Mouse (Mus musculus) limb, embryonic 11.5 days (tissue): Measurements from ENCODE around the gene Ostm1. TPM values are rescaled to one million over a fixed set of nuclear protein-coding genes. Genes with fewer than 3 reads are reported as not detected.
A peak's percentile ranks its signal among the peaks of the same experiment; 100 is the strongest.

Experiments
- ATAC-seq: fragments of 200-750 bp; cut with Nextera tagmentation; 2 replicates; pipeline ENCODE4 v1.8.0; 2017; ENCODE audit warnings: low read depth; ENCODE audit not compliant: insufficient number of reproducible peaks, low FRiP score, low TSS enrichment
- DNase-seq: peaks from one replicate; pipeline ENCODE4 v3.0.0-alpha.2; 2015; ENCODE audit warnings: low spot score
- H3K27ac ChIP-seq: fragments of 300-500 bp; sonication (generic); replicated peaks from 2 replicates; pipeline ENCODE4 v1.5.1; 2014; ENCODE audit warnings: low read depth, mild to moderate bottlenecking, low read length
- H3K27me3 ChIP-seq: fragments of 300-500 bp; sonication (generic); 2 replicates; pipeline ENCODE4 v1.6.1; 2014; ENCODE audit warnings: mild to moderate bottlenecking, low read length, mixed read lengths; ENCODE audit not compliant: control insufficient read depth, insufficient read depth
- H3K36me3 ChIP-seq: fragments of 300-500 bp; sonication (generic); 2 replicates; pipeline ENCODE4 v1.6.1; 2014; ENCODE audit warnings: mild to moderate bottlenecking, low read length, moderate library complexity, mixed read lengths; ENCODE audit not compliant: control insufficient read depth, insufficient read depth
- H3K4me1 ChIP-seq: fragments of 300-500 bp; sonication (generic); 2 replicates; pipeline ENCODE4 v1.6.1; 2014; ENCODE audit warnings: low read length, mixed read lengths; ENCODE audit not compliant: control insufficient read depth, insufficient read depth
- H3K4me2 ChIP-seq: fragments of 300-500 bp; sonication (generic); 2 replicates; pipeline ENCODE4 v1.6.1; 2014; ENCODE audit warnings: low read depth, mild to moderate bottlenecking, moderate library complexity; ENCODE audit not compliant: severe bottlenecking
- H3K4me3 ChIP-seq: fragments of 300-500 bp; sonication (generic); 2 replicates; pipeline ENCODE4 v1.5.1; 2014; ENCODE audit warnings: low read depth, low read length
- H3K9ac ChIP-seq: fragments of 300-500 bp; sonication (generic); 2 replicates; pipeline ENCODE4 v1.6.1; 2014; ENCODE audit warnings: mild to moderate bottlenecking, low read length
- H3K9me3 ChIP-seq: fragments of 300-500 bp; sonication (generic); 2 replicates; pipeline ENCODE4 v1.6.1; 2016; ENCODE audit warnings: low read length; ENCODE audit not compliant: control insufficient read depth
- WGBS: fragments of 180-500 bp; shearing (Covaris S2); extraction: QIAGEN DNeasy Blood & Tissue Kit; methylation state at CpG from one replicate; pipeline ENCODE4 v1.1.7; 2014; 5-methylcytosine and 5-hydroxymethylcytosine counted together
- polyA plus RNA-seq: library from polyadenylated mRNA; unstranded; fragments of >200 nt; fragmentation: Nextera tagmentation; extraction: Ambion mirVana; gene quantifications from 2 replicates; pipeline ENCODE4 v1.2.1, GENCODE M21; 2014

Ostm1 gene
- polyA plus RNA-seq, 1 experiment from 2014 or later, result 8.0 TPM

DNA sequence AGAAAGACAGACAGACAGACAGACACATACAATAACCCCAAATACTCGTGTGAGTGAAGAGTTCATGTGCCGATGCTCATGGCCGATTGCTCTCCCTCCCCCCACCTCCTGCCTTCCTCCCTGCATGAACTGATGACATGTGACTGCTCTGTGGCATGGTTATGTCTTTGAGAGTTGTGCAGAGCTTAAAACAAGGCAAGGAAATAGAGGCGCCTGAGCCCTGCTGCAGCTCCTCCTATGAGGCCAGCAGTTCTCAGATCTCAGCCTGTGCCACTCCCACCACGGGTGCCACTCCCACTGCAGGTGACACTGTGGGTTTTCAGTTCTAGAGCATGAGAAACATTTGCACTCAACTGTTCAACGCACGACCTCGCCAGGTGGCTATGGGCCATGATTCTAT lies 115.4 kb downstream of the Ostm1 start:
- no peaks in the 10 kb centered on the region for H3K36me3 ChIP-seq
- H3K4me2 ChIP-seq, result no peak overlapping the region
- no peaks in the 10 kb centered on the region for H3K9me3 ChIP-seq
- ATAC-seq (no peak), DNase-seq (no peak)
- WGBS, result 91% methylated on average over 8 of the region's 8 CpGs
- no peak overlapping the region for H3K4me3 ChIP-seq
- H3K9ac ChIP-seq, result no peak overlapping the region
- no peaks in the 10 kb centered on the region for H3K4me1 ChIP-seq
- no peak overlapping the region for H3K27ac ChIP-seq
- H3K27me3 ChIP-seq, result no peaks in the 10 kb centered on the region

DNA sequence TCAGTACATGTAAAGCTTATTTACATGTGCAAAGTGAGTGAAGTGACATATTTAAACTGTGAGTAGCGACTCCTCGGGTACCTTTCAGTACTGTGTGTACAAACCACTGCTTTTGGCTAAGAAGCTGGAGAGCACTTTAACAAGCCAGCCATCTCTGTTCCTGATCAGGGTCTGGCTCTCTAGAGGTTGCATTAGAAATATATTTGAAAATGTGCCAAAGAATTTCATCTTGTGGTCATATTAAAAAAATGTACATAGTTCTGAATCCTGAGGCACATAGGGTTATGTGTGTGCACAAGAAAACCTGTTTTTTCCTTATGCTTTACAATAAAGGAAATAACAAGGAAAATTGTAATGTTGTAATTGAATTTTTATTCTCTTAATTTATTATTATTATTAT lies 118.5 kb downstream of the Ostm1 start:
- 90% methylated on average over 2 of the region's 2 CpGs for WGBS
- Histone ChIP-seq H3K36me3 (no peaks in the 10 kb centered on the region), H3K4me2 (no peak overlapping the region), H3K4me3 (no peak overlapping the region), H3K9me3 (no peaks in the 10 kb centered on the region), H3K9ac (no peak overlapping the region), H3K27ac (no peak overlapping the region), H3K27me3 (no peaks in the 10 kb centered on the region), H3K4me1 (peaks cover 2% of the 10 kb centered on the region; the same call in 1 of the 2 replicates)
- DNase-seq (no peak), ATAC-seq (no peak)

DNA sequence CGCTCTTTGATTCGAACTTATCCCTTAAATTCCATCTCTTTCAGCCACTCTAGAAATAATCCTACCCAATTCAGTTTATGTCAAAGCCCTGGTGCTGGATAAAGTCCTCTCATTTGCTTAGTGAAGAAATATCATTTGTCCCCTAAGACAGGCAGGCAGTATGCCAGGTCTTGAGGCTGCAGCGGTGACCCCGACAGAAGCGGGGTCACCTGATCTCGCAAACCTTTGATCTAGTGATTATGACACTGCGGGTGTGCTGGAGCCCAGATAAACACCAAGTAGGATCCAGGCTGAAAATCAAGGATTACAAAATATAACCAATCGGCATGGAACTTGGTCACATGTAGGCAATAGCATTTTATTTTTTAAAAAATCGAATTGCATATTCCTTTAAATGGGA lies 131.1 kb downstream of the Ostm1 start:
- H3K27ac ChIP-seq, result no peak overlapping the region
- H3K4me3 ChIP-seq, result no peak overlapping the region
- ATAC-seq (no peak), DNase-seq (no peak)
- 0 out of 2 replicates have a peak, but pooled peaks cover 2% of the 10 kb centered on the region for H3K27me3 ChIP-seq
- H3K4me2 ChIP-seq, result no peak overlapping the region
- 0 out of 2 replicates have a peak, but pooled peaks cover 8% of the 10 kb centered on the region for H3K4me1 ChIP-seq
- no peaks in the 10 kb centered on the region for H3K9me3 ChIP-seq
- no peaks in the 10 kb centered on the region for H3K36me3 ChIP-seq
- no peak overlapping the region for H3K9ac ChIP-seq
- 13% methylated on average over 9 of the region's 9 CpGs for WGBS

DNA sequence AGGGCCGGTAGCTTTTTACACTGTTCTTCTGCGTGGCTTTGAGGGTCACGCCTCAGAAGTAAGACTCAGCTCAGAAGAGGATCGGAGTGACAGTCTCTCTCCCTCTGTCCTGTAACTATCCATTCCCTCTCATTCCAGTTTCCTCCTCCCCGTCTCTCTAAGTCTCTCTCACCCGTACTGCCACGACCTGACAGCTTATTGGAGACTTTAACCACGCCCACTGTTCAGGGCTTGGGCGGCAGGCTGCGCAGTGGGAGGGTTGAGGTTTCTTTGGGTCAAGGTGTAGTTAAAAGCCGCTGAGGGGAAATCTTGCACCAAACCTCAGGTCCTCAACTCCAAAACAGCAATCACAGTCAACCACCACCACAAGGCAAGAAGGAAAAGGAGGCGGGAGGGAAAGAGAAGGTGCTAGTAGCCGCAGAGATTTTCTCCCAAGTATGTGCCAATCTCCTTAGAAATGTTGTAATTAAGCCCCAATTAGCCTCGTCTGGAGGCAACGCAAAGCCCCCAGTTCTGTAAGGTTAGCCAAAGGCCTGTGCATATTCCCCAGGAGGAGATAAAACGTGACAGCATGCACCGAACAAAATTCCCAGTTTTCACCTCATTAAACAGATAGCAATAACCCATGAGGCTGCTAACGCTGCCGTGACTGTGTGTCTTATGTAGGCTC lies 131.9 kb downstream of the Ostm1 start:
- no peak overlapping the region for H3K9ac ChIP-seq
- H3K27me3 ChIP-seq, result 0 out of 2 replicates have a peak, but pooled peaks cover 2% of the 10 kb centered on the region
- ATAC-seq, result no peak
- no peaks in the 10 kb centered on the region for H3K36me3 ChIP-seq
- H3K4me1 ChIP-seq, result 0 out of 2 replicates have a peak, but pooled peaks cover 8% of the 10 kb centered on the region
- peak; percentile 34 for DNase-seq
- no peak overlapping the region for H3K4me3 ChIP-seq
- H3K9me3 ChIP-seq, result no peaks in the 10 kb centered on the region
- H3K27ac ChIP-seq, result no peak overlapping the region
- peak overlapping the region; percentile 29 for H3K4me2 ChIP-seq
- 11% methylated on average over 19 of the region's 19 CpGs for WGBS

DNA sequence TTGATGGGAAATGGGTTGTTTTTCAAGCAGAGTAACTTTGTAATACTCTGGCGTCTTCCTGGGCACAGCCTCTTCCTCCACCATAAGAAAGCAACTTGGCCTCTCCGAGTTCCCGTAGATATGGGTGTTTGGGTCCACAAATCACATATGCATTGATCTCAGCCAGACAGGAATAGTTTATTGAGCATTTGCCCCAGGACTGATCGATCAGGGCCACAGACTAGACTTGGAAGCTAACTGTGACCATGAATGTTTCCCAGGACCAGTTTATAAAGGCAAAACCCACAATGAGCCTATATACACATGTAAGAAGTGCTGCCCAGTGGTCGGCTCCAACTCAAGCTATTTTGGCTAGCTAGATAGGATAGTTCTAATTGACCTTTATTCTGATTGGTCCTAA lies 138.5 kb downstream of the Ostm1 start:
- Histone ChIP-seq H3K9me3 (no peaks in the 10 kb centered on the region), H3K4me1 (no peaks in the 10 kb centered on the region), H3K27ac (no peak overlapping the region), H3K9ac (no peak overlapping the region), H3K36me3 (no peaks in the 10 kb centered on the region), H3K4me3 (no peak overlapping the region), H3K27me3 (no peaks in the 10 kb centered on the region), H3K4me2 (no peak overlapping the region)
- WGBS, result 93% methylated on average over 5 of the region's 5 CpGs
- no peak for ATAC-seq
- DNase-seq, result no peak

DNA sequence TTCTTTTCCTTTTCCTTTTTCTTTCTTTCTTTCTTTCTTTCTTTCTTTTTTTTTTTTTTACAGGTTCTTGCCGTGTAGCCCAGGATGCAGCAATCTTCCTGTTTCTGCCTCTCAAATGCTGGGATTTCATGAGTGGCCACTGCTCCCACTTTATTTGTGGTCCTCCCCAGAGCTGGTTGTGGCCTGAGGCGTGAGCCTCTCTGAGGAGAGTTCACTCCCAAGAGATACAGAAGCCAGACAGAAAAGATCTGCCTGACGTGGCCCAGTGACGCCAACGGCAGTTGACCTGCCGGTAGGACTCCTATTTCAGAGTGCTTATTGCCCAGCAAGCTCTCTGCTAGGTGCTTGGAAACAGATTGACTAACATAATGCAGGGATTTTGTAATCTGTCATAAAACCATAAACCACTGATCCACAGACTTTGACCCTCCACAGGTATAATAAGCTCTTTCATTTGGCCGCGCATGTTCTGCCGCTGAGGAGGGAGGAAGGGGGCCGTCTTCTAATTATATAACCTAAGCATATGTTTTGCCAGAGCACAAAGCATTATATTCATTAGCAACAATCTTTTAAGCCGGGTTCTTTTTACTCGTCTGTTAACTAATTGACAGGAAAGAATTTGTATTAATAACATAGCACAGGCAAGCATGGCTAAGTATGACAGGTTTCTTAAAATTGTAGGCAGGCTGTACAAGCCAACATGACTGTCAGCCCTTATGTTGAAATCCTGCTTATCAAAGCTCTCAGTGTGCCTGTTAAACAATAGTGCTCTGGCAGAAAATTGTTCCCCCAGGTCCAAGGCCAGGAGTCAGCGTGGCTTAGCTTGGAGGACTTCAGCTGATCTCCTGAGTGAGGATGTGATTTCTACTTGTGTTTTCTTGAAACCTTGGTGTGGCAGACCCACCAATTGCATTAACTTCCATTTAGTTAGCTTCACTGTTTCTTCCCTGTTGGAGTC lies 139.9 kb downstream of the Ostm1 start:
- Histone ChIP-seq H3K27me3 (no peaks in the 10 kb centered on the region), H3K4me3 (no peak overlapping the region), H3K36me3 (no peaks in the 10 kb centered on the region), H3K4me1 (no peaks in the 10 kb centered on the region), H3K4me2 (no peak overlapping the region), H3K9me3 (no peaks in the 10 kb centered on the region), H3K9ac (no peak overlapping the region), H3K27ac (no peak overlapping the region)
- WGBS, result 48% methylated on average over 13 of the region's 13 CpGs
- ATAC-seq, result no peak
- peak; percentile 34 for DNase-seq

DNA sequence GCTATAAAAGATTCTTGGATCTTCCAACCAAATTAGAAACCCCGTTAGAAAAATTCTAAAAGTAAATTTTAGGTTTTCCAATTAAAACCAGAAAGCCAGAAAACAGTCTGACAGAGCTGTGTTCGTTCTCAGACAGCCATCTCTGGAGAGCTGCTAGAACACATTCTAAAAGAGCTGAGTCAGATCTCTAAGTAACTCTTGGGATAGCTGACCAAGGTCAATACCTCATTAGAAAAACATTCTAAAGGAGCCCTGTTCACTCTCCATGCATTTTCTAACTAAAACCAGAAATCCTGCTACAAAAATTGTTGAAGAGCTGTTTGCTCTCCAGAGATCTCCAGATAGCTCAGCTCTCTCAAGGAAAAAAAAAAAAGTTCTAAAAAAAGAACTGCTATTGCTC lies 146.0 kb downstream of the Ostm1 start:
- Histone ChIP-seq H3K4me3 (no peak overlapping the region), H3K27ac (no peak overlapping the region), H3K9me3 (no peaks in the 10 kb centered on the region), H3K36me3 (no peaks in the 10 kb centered on the region), H3K27me3 (no peaks in the 10 kb centered on the region), H3K4me1 (no peaks in the 10 kb centered on the region), H3K4me2 (no peak overlapping the region), H3K9ac (no peak overlapping the region)
- no peak for DNase-seq
- ATAC-seq, result no peak
- 81% methylated on average over 2 of the region's 2 CpGs for WGBS

DNA sequence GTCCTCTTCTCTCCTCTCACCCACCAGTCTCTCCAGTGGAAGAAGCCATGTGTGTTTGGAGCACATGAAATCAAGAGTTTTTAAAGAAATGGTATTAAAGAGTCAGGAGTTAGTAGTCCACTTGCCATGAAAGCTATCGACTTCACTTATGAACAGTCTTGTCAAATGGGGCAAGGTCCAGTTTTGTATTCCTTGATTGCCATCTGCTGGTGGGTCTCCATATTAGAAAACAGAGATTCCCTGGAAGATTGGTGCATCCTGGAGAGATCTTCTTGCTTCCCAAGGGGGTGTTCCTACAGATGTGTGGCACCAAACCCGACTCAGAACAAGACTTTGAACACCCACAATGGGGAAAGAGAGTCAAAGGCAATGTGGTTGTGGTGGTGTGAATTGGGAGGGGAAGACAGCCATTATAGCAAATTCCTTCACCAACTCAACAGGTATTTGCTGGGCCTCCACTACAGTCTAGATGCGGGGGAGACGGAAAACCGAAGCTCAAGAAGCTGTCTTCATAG lies 151.0 kb downstream of the Ostm1 start:
- Histone ChIP-seq H3K4me3 (no peak overlapping the region), H3K4me2 (no peak overlapping the region), H3K27me3 (no peaks in the 10 kb centered on the region), H3K9me3 (no peaks in the 10 kb centered on the region), H3K36me3 (no peaks in the 10 kb centered on the region), H3K27ac (no peak overlapping the region), H3K9ac (no peak overlapping the region), H3K4me1 (no peaks in the 10 kb centered on the region)
- DNase-seq, result peak; percentile 49
- 62% methylated on average over 5 of the region's 5 CpGs for WGBS
- ATAC-seq, result no peak
